Mouse (Mus musculus): ENCODE data around the gene Gcn1l1. TPM values are rescaled to one million over a fixed set of nuclear protein-coding genes. Genes with fewer than 3 reads are reported as not detected.
A peak's percentile ranks its signal among the peaks of the same experiment; 100 is the strongest.

Gene Gcn1l1
- total RNA-seq (2012; rRNA removed) (81.9 and 88.7 TPM in 2 replicates), total RNA-seq (2014; rRNA removed) (17.7 and 18.2 TPM in 2 replicates), polyA plus RNA-seq (2012; ENCODE audit: insufficient read length, low read depth) (53.6 and 62.9 TPM in 2 replicates)

GRCm38 (mm10) chr5:115564737-115565393 lies at the start of gene Gcn1l1:
Gene Gcn1l1, plus strand, starts transcription at chr5:115565254.
- dilution Hi-C loops (cut with MboI; ENCODE audit: extremely low pct_ligation_motif_present, extremely low pct_unique_long_range_greater_than_20kb, low sequenced_read_pairs), result no loop called here
- peaks cover 7 to 35% of the 10 kb centered on the region in 2 experiments; a peak in 3 of 4 replicates for H3K4me1 ChIP-seq (ENCODE audit: control insufficient read depth in 1 of 2, insufficient read depth in 2 of 2)
- in situ Hi-C loops (cut with MboI; ENCODE audit: low pct_ligation_motif_present, low pct_unique_long_range_greater_than_20kb, low sequenced_read_pairs), result no loop called here
- peak within 1 kb of the TSS; percentile 58 for H3K9ac ChIP-seq (ENCODE audit: insufficient read depth, low read depth)
- H3K79me2 ChIP-seq (replicated peaks; ENCODE audit: control insufficient read depth, extremely low read depth, insufficient read depth, poor library complexity, severe bottlenecking), result peaks cover 73% of the 10 kb centered on the region
- peak within 1 kb of the TSS; percentile 72 to 91 (median 90) for H3K4me3 ChIP-seq (replicated peaks in 1 of 3; ENCODE audit: low read depth in 2 of 3, low read length in 2 of 3, poor library complexity in 1 of 3)
- no peaks in the 10 kb centered on the region for H3K9me3 ChIP-seq (replicated peaks; ENCODE audit: low read length)
- H3K27ac ChIP-seq (ENCODE audit: insufficient read depth, low read depth), result peak within 1 kb of the TSS; percentile 24; the same call in 1 of the 2 replicates
- H3K4me2 ChIP-seq (ENCODE audit: insufficient read depth, low read depth, poor library complexity, severe bottlenecking), result peak within 1 kb of the TSS; percentile 53
- TF ChIP-seq ZC3H11A (IDR thresholded peaks at IDR 0.05; ENCODE audit: low read depth, low read length), result no peak
- TF ChIP-seq TCF12 (IDR thresholded peaks at IDR 0.05; ENCODE audit: low read depth, low read length), result peak; percentile 87
- TF ChIP-seq POLR2A (IDR thresholded peaks at IDR 0.05; ENCODE audit: low read depth, low read length), result peak; percentile 63
- no peak for TF ChIP-seq SMC3 (IDR thresholded peaks at IDR 0.05; ENCODE audit: low read depth, low read length)
- TF ChIP-seq CHD2 (IDR thresholded peaks at IDR 0.05; ENCODE audit: low read length), result peak; percentile 62
- peak; percentile 74; the same call in 1 of the 2 replicates for TF ChIP-seq SIN3A (IDR thresholded peaks at IDR 0.05; ENCODE audit: low read length)
- TF ChIP-seq MEF2A (IDR thresholded peaks at IDR 0.05; ENCODE audit: borderline replicate concordance, low read depth, low read length), result peak; percentile 52; the same call in 1 of the 2 replicates
- peak; percentile 45; the same call in 1 of the 2 replicates for TF ChIP-seq IRF4 (IDR thresholded peaks at IDR 0.05; ENCODE audit: low read depth, low read length)
- TF ChIP-seq MAX (IDR thresholded peaks at IDR 0.05; ENCODE audit: low read length), result peak; percentile 86
- peak; percentile 86 for TF ChIP-seq HCFC1 (IDR thresholded peaks at IDR 0.05; ENCODE audit: low read depth, low read length)
- no peak for TF ChIP-seq ZMIZ1 (IDR thresholded peaks at IDR 0.05; ENCODE audit: low read depth, low read length)
- TF ChIP-seq EP300 (IDR thresholded peaks at IDR 0.05; ENCODE audit: low read length), result no peak
- TF ChIP-seq NELFE (IDR thresholded peaks at IDR 0.05; ENCODE audit: low read depth, low read length), result peak; percentile 61; the same call in 1 of the 2 replicates
- peak; percentile 88; the same call in 1 of the 2 replicates for TF ChIP-seq KAT2A (IDR thresholded peaks at IDR 0.05; ENCODE audit: insufficient replicate concordance, low read length)
- peak in 1 of 2 experiments; percentile 61; a peak in 2 of 4 replicates for TF ChIP-seq CTCF (conservative IDR thresholded peaks at IDR 0.05 in 1 of 2, IDR thresholded peaks at IDR 0.05 in 1 of 2; ENCODE audit: low read depth in 2 of 2, low read length in 2 of 2)
- no peak for TF ChIP-seq CHD1 (IDR thresholded peaks at IDR 0.05; ENCODE audit: low read depth, low read length)
- TF ChIP-seq ZKSCAN1 (IDR thresholded peaks at IDR 0.05; ENCODE audit: borderline replicate concordance, low read depth, low read length), result no peak
- peak; percentile 44; the same call in 1 of the 2 replicates for TF ChIP-seq GABPA (IDR thresholded peaks at IDR 0.05; ENCODE audit: insufficient replicate concordance, low read depth, low read length)
- 0 out of 2 replicates have a peak, but pooled peaks have one; percentile 32 for TF ChIP-seq UBTF (IDR thresholded peaks at IDR 0.05; ENCODE audit: low read depth, low read length)
- peak; percentile 88 for TF ChIP-seq ELF1 (IDR thresholded peaks at IDR 0.05; ENCODE audit: low read depth, low read length)
- peak; percentile 89 for TF ChIP-seq MXI1 (IDR thresholded peaks at IDR 0.05; ENCODE audit: low read depth, low read length)
- TF ChIP-seq NRF1 (IDR thresholded peaks at IDR 0.05; ENCODE audit: low read depth, low read length), result peak; percentile 58
- TF ChIP-seq MYC (IDR thresholded peaks at IDR 0.05; ENCODE audit: low read depth, low read length), result peak; percentile 65; the same call in 1 of the 2 replicates
- peak; percentile 64 for DNase-seq (ENCODE audit: extremely low read depth)
- no peaks in the 10 kb centered on the region for H3K27me3 ChIP-seq (replicated peaks)
- H3K36me3 ChIP-seq (replicated peaks in 1 of 2; ENCODE audit: control insufficient read depth in 1 of 2, insufficient read depth in 1 of 2, low read length in 1 of 2), result peaks cover 31 to 67% of the 10 kb centered on the region in 2 experiments
